Mouse (Mus musculus): ENCODE measurements around the gene Ctcf. TPM values are rescaled to one million over a fixed set of nuclear protein-coding genes. Genes with fewer than 3 reads are reported as not detected.
A peak's percentile ranks its signal among the peaks of the same experiment; 100 is the strongest.

Gene Ctcf
- polyA plus RNA-seq (2012; rRNA removed) = 22.1 and 24.5 TPM in 2 replicates

GRCm38 (mm10) chr8:105636018-105636962, at the start of gene Ctcf:
Ctcf (plus strand) TSS chr8:105636568.
- WGBS = under 1% methylated on average over 98 of the region's 126 CpGs
- H3K4me1 ChIP-seq (ENCODE audit: control insufficient read depth, insufficient read depth, insufficient read length) = peaks cover 6% of the 10 kb centered on the region

GRCm38 (mm10) chr8:105592431-105592830, 43.9 kb upstream of the Ctcf start:
- no peaks in the 10 kb centered on the region for H3K36me3 ChIP-seq (ENCODE audit: control insufficient read depth, insufficient read depth, low read length)
- WGBS = 89% methylated on average over 2 of the region's 2 CpGs
- H3K27me3 ChIP-seq (ENCODE audit: control insufficient read depth, insufficient read depth, low read length) = no peaks in the 10 kb centered on the region
- DNase-seq (ENCODE audit: low read depth in 1 of 2, low spot score in 2 of 2) = no peak
- H3K4me3 ChIP-seq (ENCODE audit: extremely low read depth, insufficient read depth, insufficient read length) = no peak overlapping the region
- no peak overlapping the region for H3K27ac ChIP-seq (ENCODE audit: insufficient read depth, low read length)
- TF ChIP-seq POLR2A (IDR thresholded peaks at IDR 0.05; ENCODE audit: low read depth, low read length) (no peak), CTCF (IDR thresholded peaks at IDR 0.05; ENCODE audit: extremely low read depth, insufficient read depth, insufficient read length, insufficient replicate concordance) (no peak)
- H3K4me1 ChIP-seq (ENCODE audit: control insufficient read depth, insufficient read depth, insufficient read length) = peaks cover 2% of the 10 kb centered on the region; the same call in 1 of the 2 replicates

More at GRCm38 (mm10) chr8:105636018-105636962, at the start of gene Ctcf:
- peak within 1 kb of the TSS; percentile 100 for H3K27ac ChIP-seq (ENCODE audit: insufficient read depth, low read length)
- peak within 1 kb of the TSS; percentile 100 for H3K4me3 ChIP-seq (ENCODE audit: extremely low read depth, insufficient read depth, insufficient read length)
- TF ChIP-seq POLR2A (IDR thresholded peaks at IDR 0.05; ENCODE audit: low read depth, low read length) (peak; percentile 74), CTCF (IDR thresholded peaks at IDR 0.05; ENCODE audit: extremely low read depth, insufficient read depth, insufficient read length, insufficient replicate concordance) (peak; percentile 53)
- no peaks in the 10 kb centered on the region; the same call in 1 of the 2 replicates for H3K36me3 ChIP-seq (ENCODE audit: control insufficient read depth, insufficient read depth, low read length)
- peak; percentile 86 to 87 for DNase-seq (ENCODE audit: low read depth in 1 of 2, low spot score in 2 of 2)
- H3K27me3 ChIP-seq (ENCODE audit: control insufficient read depth, insufficient read depth, low read length) = no peaks in the 10 kb centered on the region

GRCm38 (mm10) chr8:105593859-105594258, 42.5 kb upstream of the Ctcf start:
- H3K27ac ChIP-seq (ENCODE audit: insufficient read depth, low read length) = no peak overlapping the region
- DNase-seq (ENCODE audit: low read depth in 1 of 2, low spot score in 2 of 2) = no peak
- no peaks in the 10 kb centered on the region for H3K36me3 ChIP-seq (ENCODE audit: control insufficient read depth, insufficient read depth, low read length)
- H3K4me3 ChIP-seq (ENCODE audit: extremely low read depth, insufficient read depth, insufficient read length) = no peak overlapping the region
- H3K4me1 ChIP-seq (ENCODE audit: control insufficient read depth, insufficient read depth, insufficient read length) = peaks cover 2% of the 10 kb centered on the region; the same call in 1 of the 2 replicates
- H3K27me3 ChIP-seq (ENCODE audit: control insufficient read depth, insufficient read depth, low read length) = no peaks in the 10 kb centered on the region
- TF ChIP-seq CTCF (IDR thresholded peaks at IDR 0.05; ENCODE audit: extremely low read depth, insufficient read depth, insufficient read length, insufficient replicate concordance) (no peak), POLR2A (IDR thresholded peaks at IDR 0.05; ENCODE audit: low read depth, low read length) (no peak)
- 77% methylated on average over 15 of the region's 15 CpGs for WGBS

- WGBS = 84% methylated on average over 18 of the region's 18 CpGs
Measured at GRCm38 (mm10) chr8:105594451-105595242, 41.7 kb upstream of the Ctcf start.

GRCm38 (mm10) chr8:105596362-105597034, 39.9 kb upstream of the Ctcf start:
- TF ChIP-seq POLR2A (IDR thresholded peaks at IDR 0.05; ENCODE audit: low read depth, low read length) (no peak), CTCF (IDR thresholded peaks at IDR 0.05; ENCODE audit: extremely low read depth, insufficient read depth, insufficient read length, insufficient replicate concordance) (peak; percentile 84; the same call in 1 of the 2 replicates)
- peak; percentile 48 to 72 for DNase-seq (ENCODE audit: low read depth in 1 of 2, low spot score in 2 of 2)
- WGBS = 5% methylated on average over 14 of the region's 14 CpGs
- no peak overlapping the region for H3K27ac ChIP-seq (ENCODE audit: insufficient read depth, low read length)
- H3K4me1 ChIP-seq (ENCODE audit: control insufficient read depth, insufficient read depth, insufficient read length) = peaks cover 2% of the 10 kb centered on the region; the same call in 1 of the 2 replicates
- H3K27me3 ChIP-seq (ENCODE audit: control insufficient read depth, insufficient read depth, low read length) = no peaks in the 10 kb centered on the region
- no peaks in the 10 kb centered on the region for H3K36me3 ChIP-seq (ENCODE audit: control insufficient read depth, insufficient read depth, low read length)
- peak overlapping the region; percentile 54 for H3K4me3 ChIP-seq (ENCODE audit: extremely low read depth, insufficient read depth, insufficient read length)

More at GRCm38 (mm10) chr8:105594451-105595242, 41.7 kb upstream of the Ctcf start:
- no peaks in the 10 kb centered on the region for H3K36me3 ChIP-seq (ENCODE audit: control insufficient read depth, insufficient read depth, low read length)
- no peak for DNase-seq (ENCODE audit: low read depth in 1 of 2, low spot score in 2 of 2)
- peaks cover 2% of the 10 kb centered on the region; the same call in 1 of the 2 replicates for H3K4me1 ChIP-seq (ENCODE audit: control insufficient read depth, insufficient read depth, insufficient read length)
- TF ChIP-seq CTCF (IDR thresholded peaks at IDR 0.05; ENCODE audit: extremely low read depth, insufficient read depth, insufficient read length, insufficient replicate concordance) (no peak), POLR2A (IDR thresholded peaks at IDR 0.05; ENCODE audit: low read depth, low read length) (no peak)
- no peaks in the 10 kb centered on the region for H3K27me3 ChIP-seq (ENCODE audit: control insufficient read depth, insufficient read depth, low read length)
- no peak overlapping the region for H3K27ac ChIP-seq (ENCODE audit: insufficient read depth, low read length)
- H3K4me3 ChIP-seq (ENCODE audit: extremely low read depth, insufficient read depth, insufficient read length) = no peak overlapping the region

GRCm38 (mm10) chr8:105598777-105599176, 37.6 kb upstream of the Ctcf start:
- Histone ChIP-seq H3K36me3 (ENCODE audit: control insufficient read depth, insufficient read depth, low read length) (no peaks in the 10 kb centered on the region), H3K27ac (ENCODE audit: insufficient read depth, low read length) (no peak overlapping the region), H3K27me3 (ENCODE audit: control insufficient read depth, insufficient read depth, low read length) (no peaks in the 10 kb centered on the region), H3K4me1 (ENCODE audit: control insufficient read depth, insufficient read depth, insufficient read length) (peaks cover 2% of the 10 kb centered on the region; the same call in 1 of the 2 replicates), H3K4me3 (ENCODE audit: extremely low read depth, insufficient read depth, insufficient read length) (no peak overlapping the region)
- DNase-seq (ENCODE audit: low read depth in 1 of 2, low spot score in 2 of 2) = no peak
- WGBS = 88% methylated on average over 6 of the region's 6 CpGs
- TF ChIP-seq POLR2A (IDR thresholded peaks at IDR 0.05; ENCODE audit: low read depth, low read length) (no peak), CTCF (IDR thresholded peaks at IDR 0.05; ENCODE audit: extremely low read depth, insufficient read depth, insufficient read length, insufficient replicate concordance) (no peak)
